Mouse (Mus musculus): ENCODE data around the gene Nfam1.

Gene Nfam1

DNA sequence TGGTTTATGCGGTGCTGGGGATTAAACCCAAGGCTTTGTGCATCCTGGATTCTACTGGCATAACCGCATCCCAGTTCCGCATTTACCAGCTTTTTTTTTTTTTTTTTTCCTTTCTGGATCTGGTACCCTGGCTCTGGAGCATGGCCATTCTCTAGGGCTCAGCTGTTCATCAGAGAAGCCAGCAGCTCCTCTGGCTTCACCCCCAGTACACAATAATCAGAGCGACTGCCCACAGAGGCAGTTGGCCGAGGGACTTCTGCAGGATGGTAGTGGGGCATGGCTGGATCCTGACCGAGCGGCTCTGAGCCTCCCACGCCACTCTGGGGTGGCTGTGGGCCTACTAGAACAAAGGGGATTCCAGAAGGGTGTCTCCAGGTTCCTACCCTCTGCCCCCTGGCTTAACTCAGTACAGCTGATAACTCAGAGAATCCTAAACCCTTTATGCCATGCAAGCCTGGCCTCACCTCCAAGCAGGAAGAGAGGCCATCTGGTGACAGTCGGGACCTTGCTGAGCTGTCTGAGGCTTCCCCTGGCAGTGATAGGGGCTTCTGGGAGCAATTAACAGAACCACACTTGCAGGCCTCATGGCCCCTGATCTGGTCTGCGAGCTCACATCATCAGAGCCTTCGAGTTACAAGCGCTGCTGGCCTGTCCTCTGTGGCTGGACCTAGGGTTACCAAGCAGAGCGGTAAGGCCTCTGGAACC, 40.9 kb downstream of the Nfam1 start:
- peak; percentile 19 for DNase-seq

GRCm38 (mm10) chr15:82989190-82989704, 43.9 kb downstream of the Nfam1 start:
- no peak for DNase-seq

- DNase-seq, result peak; percentile 99
Measured at GRCm38 (mm10) chr15:82987732-82988112, 45.4 kb downstream of the Nfam1 start, which contains the start of gene Tcf20. Tcf20 (minus strand) TSS chr15:82987872.

DNA sequence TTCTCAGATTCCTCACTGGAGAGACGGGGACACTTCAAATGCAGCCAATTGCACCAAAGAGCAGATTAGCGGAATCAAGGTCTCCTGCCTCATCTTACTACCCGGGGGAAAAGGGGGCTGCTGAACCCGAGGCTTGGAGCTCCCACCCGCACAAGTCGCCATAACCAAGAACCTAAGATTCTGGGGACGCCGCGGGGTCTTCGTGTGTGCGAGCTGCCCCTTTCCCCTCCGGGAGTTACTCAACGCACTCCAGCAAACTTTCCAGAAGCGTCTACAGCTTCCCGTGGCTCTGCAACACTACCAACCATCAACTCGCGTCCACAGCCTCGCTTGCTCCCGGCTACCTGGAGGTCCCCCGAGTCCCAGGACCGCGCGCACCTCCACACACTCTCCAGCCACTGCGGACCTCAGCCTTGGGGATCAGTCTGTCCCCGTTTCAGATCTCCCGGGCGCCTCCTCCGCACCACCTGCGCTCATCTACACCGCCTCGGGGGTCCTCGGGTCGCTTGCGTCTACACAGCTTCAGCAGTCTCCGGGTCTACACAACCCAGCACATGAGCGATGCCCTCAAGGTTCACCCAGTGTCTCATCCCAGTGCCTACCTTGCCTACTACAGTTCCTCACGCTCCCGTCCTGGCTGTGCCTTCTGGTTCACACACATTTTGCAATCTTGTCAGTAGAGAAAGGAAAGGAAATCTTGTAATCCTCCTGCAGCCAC, 45.9 kb downstream of the Nfam1 start:
- peak; percentile 56 for DNase-seq

DNA sequence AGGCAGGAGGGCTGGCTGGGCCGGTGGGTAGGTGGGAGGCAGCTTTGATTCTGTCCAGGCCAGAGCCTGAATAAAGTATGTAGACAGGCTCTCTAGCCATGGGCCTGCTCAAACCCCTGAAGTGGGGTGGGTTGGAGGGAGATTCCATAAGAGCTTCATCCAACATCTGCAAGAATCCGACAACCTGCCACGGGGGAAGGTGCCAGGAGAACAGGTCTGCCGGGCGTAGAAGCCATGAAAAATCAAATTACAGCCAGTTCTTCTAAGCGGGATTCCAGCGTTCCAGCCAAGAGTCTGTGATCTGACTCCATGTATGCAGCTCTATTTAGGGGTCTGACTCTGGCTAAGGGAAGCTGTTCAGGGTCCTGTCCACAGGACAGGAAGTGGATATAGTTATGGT, 48.5 kb downstream of the Nfam1 start:
- no peak for DNase-seq

DNA sequence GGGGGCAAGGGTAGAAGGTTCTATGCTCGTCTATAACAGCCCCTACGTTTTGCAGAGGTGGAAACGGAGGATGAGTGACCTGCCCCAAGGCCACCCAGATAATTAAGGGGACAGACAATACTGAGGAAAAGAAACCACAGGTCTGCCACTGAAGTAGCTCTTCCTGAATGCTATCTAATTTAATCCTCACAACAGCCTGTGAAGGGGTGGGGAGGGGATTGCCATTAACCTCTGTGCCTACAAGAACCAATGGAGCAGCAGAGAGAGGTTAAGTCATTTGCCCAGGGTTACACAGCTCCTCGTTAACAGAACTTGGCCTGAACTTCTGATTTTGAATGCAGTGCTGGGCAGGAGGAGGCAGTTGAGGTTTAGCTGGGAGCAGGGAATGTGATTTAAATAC, 49.0 kb downstream of the Nfam1 start:
- DNase-seq, result no peak

DNA sequence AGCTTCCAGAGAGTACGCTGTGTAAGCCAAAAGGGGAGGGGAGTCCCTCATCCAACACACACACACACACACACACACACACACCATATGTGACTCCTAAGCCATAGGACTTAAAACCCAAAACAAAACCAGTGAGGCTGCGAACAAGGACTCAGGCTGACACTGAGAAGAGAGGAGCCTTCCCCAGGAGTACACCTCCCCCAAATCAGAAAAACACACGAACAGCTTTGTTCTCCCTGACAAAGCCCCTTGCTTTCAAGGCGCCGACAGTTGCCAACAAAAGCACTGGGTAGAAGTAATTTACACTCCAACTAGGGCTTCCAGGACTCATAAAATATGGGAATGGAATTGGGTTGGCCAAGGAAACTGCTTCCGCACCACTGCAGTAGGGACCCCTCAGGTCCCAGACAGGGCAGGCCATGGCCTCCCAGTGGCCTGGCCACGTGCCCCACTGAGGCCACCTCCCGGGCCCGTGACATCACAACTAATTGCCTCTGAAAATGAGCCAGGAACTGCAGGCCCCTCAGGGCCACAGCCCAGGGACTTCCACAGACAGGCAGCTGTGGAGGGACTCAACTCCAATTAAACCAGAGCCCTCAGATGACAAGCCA, 49.6 kb downstream of the Nfam1 start:
- DNase-seq, result no peak

- DNase-seq, result no peak
Measured at GRCm38 (mm10) chr15:82982724-82983415, 50.2 kb downstream of the Nfam1 start.

DNA sequence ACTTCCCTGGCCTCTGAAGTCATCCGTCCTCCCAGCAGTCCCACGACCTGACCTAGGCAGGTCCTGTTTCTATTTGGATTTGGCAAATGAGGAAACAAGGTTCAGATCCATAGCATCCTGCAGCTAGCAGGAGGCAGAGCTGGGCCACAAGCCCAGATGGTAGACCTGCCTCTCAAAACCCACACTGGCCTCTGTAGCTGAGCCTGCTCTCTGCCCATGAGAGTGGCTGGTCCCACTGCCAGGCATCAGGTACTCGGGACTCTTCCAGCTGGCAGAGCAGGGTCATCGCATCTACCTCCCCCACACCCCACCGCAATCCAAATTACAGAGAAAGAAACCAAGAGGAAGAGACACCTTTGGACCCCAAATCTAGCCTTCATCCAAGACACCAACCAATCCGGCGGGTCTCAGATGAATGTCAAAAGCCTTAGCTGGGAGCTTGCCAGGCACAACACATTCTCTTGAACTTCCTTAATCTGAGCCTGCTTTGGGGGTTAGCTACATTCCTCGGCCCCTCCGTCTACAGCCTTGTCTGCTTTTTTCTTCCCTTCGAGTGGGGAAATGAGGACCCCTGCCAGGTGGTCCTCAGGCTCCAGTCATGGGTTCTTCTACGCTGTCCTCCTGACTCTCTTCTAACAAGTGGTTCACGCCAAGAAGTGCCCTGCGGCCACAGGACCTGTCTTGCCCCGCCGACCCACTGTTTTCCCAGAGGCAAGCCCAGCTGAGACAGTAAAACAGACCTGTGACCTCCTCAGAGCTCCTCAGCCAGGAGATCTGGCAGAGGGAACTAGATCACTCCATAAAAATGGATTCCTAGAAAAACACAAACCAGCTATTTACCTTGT, 51.2 kb downstream of the Nfam1 start:
- no peak for DNase-seq

GRCm38 (mm10) chr15:82979531-82979930, 53.6 kb downstream of the Nfam1 start:
- DNase-seq, result no peak

GRCm38 (mm10) chr15:82974471-82974870, 58.6 kb downstream of the Nfam1 start:
- peak; percentile 40 for DNase-seq

- DNase-seq, result peak; percentile 21
Measured at GRCm38 (mm10) chr15:82969206-82969721, 63.8 kb downstream of the Nfam1 start.

- peak; percentile 88 for DNase-seq
Measured at GRCm38 (mm10) chr15:82968449-82968848, 64.7 kb downstream of the Nfam1 start.

DNA sequence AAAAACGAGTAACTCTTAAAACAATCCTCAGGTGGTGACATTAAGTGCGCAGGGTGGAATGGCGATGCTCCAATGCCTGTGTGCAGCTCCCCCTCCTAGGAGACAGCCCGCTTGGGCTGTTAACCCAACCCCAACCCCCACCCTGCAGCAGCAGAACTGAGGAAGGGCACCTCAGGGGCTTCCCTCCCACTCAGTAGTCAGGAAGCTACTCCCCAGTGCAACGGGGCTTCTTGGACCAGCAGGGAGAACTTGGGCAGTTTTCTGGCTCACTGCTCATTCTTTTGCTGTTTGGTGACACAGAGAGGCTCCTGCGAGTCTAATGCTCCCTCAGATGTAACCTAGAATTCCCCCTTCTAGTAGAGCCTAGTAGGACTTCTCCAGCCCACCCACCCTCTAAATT, 65.2 kb downstream of the Nfam1 start:
- peak; percentile 36 for DNase-seq

- peak; percentile 15 for DNase-seq
Measured at GRCm38 (mm10) chr15:82964266-82964825, 68.8 kb downstream of the Nfam1 start.

GRCm38 (mm10) chr15:82963556-82964156, 69.5 kb downstream of the Nfam1 start:
- peak; percentile 53 for DNase-seq

GRCm38 (mm10) chr15:82963090-82963489, 70.0 kb downstream of the Nfam1 start:
- peak; percentile 27 for DNase-seq

GRCm38 (mm10) chr15:82962536-82962935, 70.6 kb downstream of the Nfam1 start:
- no peak for DNase-seq

DNA sequence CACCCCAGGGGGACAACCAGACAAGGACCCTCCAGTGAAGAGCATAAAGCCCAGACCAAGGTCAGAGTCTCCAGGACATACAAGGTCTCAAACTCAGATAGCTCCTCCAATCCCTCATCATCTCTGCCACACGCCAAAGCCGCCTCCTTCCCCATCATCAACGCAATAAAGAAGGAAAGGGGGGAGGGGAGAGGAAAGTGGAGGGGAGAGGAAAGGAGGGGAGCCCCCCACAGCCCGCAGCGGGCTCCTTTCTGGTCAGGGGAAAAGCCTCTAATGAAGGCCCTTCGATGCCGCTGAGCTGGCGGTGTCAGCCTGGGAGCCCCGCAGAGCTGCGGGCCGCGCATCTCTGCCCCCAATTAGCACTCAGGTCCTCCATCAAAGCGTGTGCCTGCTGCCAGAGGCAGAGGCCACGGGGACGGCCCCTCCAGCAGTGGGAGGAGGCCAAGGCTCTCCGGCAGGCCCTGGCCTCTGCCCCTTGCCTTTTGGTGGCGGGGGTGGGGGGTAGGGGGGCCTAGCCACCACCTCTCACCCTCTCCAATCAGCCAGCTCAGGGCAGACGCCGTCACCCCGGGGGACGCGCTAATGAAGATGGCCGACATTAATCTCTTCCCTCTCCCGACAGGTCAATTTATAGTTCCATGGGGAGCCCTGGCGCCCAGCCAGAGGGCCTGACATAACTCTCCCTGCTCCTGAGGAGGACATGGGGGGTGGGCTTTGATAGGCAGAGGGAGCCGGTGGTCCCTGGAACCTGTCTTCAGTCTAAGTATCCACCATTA, 72.1 kb downstream of the Nfam1 start:
- no peak for DNase-seq

DNA sequence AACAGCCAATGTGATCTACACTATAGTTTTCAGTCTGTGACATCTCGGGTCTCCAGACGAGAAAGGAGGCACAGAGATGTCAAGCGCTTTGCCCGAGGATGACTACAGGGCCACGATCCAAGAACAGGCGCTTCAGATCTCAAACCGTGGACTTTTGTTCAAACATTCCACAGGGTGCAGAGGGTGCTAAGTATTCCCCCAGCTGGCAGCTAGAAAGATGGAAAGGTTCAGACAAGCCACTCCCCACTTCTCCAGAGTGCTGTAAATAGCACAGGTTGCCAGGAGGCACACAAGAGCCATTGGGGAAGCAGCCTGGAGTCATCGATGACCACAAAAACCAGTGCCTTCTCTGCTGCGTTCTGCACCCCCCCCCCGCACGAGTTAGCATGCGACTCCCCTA, 74.0 kb downstream of the Nfam1 start:
- DNase-seq, result no peak
